ENCODE assay signal across 18 mouse cellular contexts in genomic region chr1:136559284-136559683, GRCm38 (mm10).
DNase-seq lines count a peak whose midpoint lies in the region; ATAC-seq and TF ChIP-seq lines count a peak whose summit lies in the region.
"Had no signal": no experiment of that assay in that cellular context is flagged by ENCODE, and none has a peak within 500 bp of the region (broad histone marks: within the 10 kb centered on the region; RNA-seq: fewer than 3 reads in every experiment).

No protein-coding gene starts in this region.

- H3K27me3 ChIP-seq in kidney, embryonic 14.5 days (ENCODE audit: control insufficient read depth, insufficient read depth, low read length) = no peaks in the 10 kb centered on the region
- H3K27me3 ChIP-seq in lung, embryonic 15.5 days = no peaks in the 10 kb centered on the region
- no peaks in the 10 kb centered on the region for H3K27me3 ChIP-seq in kidney, postnatal 0 days (ENCODE audit: insufficient read depth, low read length)
- no peaks in the 10 kb centered on the region for H3K27me3 ChIP-seq in midbrain, embryonic 11.5 days (ENCODE audit: control insufficient read depth, insufficient read depth, low read length)
- H3K27me3 ChIP-seq: forebrain, embryonic 12.5 days; heart, embryonic 12.5 days had no signal

- no peaks in the 10 kb centered on the region for H3K36me3 ChIP-seq in kidney, embryonic 14.5 days (ENCODE audit: control insufficient read depth, insufficient read depth, low read length)
- no peaks in the 10 kb centered on the region for H3K36me3 ChIP-seq in lung, embryonic 15.5 days
- H3K36me3 ChIP-seq in kidney, postnatal 0 days (ENCODE audit: insufficient read depth, low read length) = no peaks in the 10 kb centered on the region
- H3K36me3 ChIP-seq in midbrain, embryonic 11.5 days (ENCODE audit: control insufficient read depth, insufficient read depth, low read length) = no peaks in the 10 kb centered on the region
- H3K36me3 ChIP-seq: forebrain, embryonic 12.5 days; heart, embryonic 12.5 days; hindbrain, embryonic 10.5 days had no signal

- no peak overlapping the region for H3K4me2 ChIP-seq in kidney, embryonic 14.5 days (replicated peaks; ENCODE audit: low read depth, low read length)
- no peak overlapping the region for H3K4me2 ChIP-seq in lung, embryonic 15.5 days
- no peak overlapping the region; the same call in 1 of the 2 replicates for H3K4me2 ChIP-seq in kidney, postnatal 0 days (ENCODE audit: low read length)
- H3K4me2 ChIP-seq in midbrain, embryonic 11.5 days = no peak overlapping the region
- H3K4me2 ChIP-seq: forebrain, embryonic 12.5 days; heart, embryonic 12.5 days had no signal

- peak overlapping the region; percentile 49; the same call in 1 of the 2 replicates for H3K27ac ChIP-seq in kidney, embryonic 14.5 days (ENCODE audit: low read depth, low read length)
- H3K27ac ChIP-seq in lung, embryonic 15.5 days = 0 out of 2 replicates have a peak overlapping the region, but pooled peaks have one; percentile 32
- H3K27ac ChIP-seq in kidney, postnatal 0 days = peak overlapping the region; percentile 28; the same call in 1 of the 2 replicates
- H3K27ac ChIP-seq in midbrain, embryonic 11.5 days (ENCODE audit: low read depth, low read length) = no peak overlapping the region
- H3K27ac ChIP-seq: forebrain, embryonic 12.5 days; hindbrain, embryonic 10.5 days had no signal

- DNase-seq in kidney, adult 18-20 months = no peak
- DNase-seq in lung, postnatal 14 days = no peak
- DNase-seq in kidney, postnatal 0 days (ENCODE audit: low spot score) = peak; percentile 51
- peak; percentile 43 for DNase-seq in yolk sac, embryonic 10.5 days (ENCODE audit: low spot score)
- DNase-seq in right cerebral cortex, postnatal 36 days (ENCODE audit: low spot score in 2 of 2) = no peak
- no peak for DNase-seq in midbrain, embryonic 11.5 days (ENCODE audit: low spot score, missing footprints)
- DNase-seq: adrenal gland, adult 2 months; adrenal gland, postnatal 25 days; cerebellum, adult 18-20 months; cerebellum, adult 9-11 months; cerebellum, postnatal 36 days; gastrocnemius, postnatal 14 days had no signal

- no peak for TF ChIP-seq CTCF in kidney, postnatal 0 days (IDR thresholded peaks at IDR 0.05; ENCODE audit: low read depth)

- no peaks in the 10 kb centered on the region for H3K9me3 ChIP-seq in kidney, embryonic 14.5 days (ENCODE audit: control insufficient read depth, low read length)
- no peaks in the 10 kb centered on the region for H3K9me3 ChIP-seq in lung, embryonic 15.5 days
- no peaks in the 10 kb centered on the region for H3K9me3 ChIP-seq in kidney, postnatal 0 days (replicated peaks; ENCODE audit: low read length)
- no peaks in the 10 kb centered on the region for H3K9me3 ChIP-seq in midbrain, embryonic 11.5 days (ENCODE audit: control insufficient read depth, low read length)
- H3K9me3 ChIP-seq: forebrain, embryonic 12.5 days; heart, embryonic 12.5 days; hindbrain, embryonic 10.5 days had no signal

- 33% methylated on average over 5 of the region's 5 CpGs for WGBS in kidney, embryonic 14.5 days
- 28% methylated on average over 5 of the region's 5 CpGs for WGBS in lung, embryonic 15.5 days
- WGBS in kidney, postnatal 0 days = 35% methylated on average over 5 of the region's 5 CpGs
- WGBS in midbrain, embryonic 11.5 days = 75% methylated on average over 5 of the region's 5 CpGs

- 0 out of 2 replicates have a peak, but pooled peaks cover 5% of the 10 kb centered on the region for H3K4me1 ChIP-seq in kidney, embryonic 14.5 days (ENCODE audit: control insufficient read depth, insufficient read depth, low read length)
- H3K4me1 ChIP-seq in lung, embryonic 15.5 days = peaks cover 29% of the 10 kb centered on the region
- no peaks in the 10 kb centered on the region; the same call in 1 of the 2 replicates for H3K4me1 ChIP-seq in kidney, postnatal 0 days (replicated peaks; ENCODE audit: insufficient read depth, low read length)
- no peaks in the 10 kb centered on the region for H3K4me1 ChIP-seq in midbrain, embryonic 11.5 days (ENCODE audit: control insufficient read depth, insufficient read depth, low read length)

- H3K4me3 ChIP-seq in kidney, embryonic 14.5 days (ENCODE audit: low read length) = no peak overlapping the region
- no peak overlapping the region for H3K4me3 ChIP-seq in lung, embryonic 15.5 days
- H3K4me3 ChIP-seq in kidney, postnatal 0 days (replicated peaks; ENCODE audit: low read depth, low read length) = no peak overlapping the region
- no peak overlapping the region for H3K4me3 ChIP-seq in midbrain, embryonic 11.5 days (ENCODE audit: low read depth, low read length)
- H3K4me3 ChIP-seq: forebrain, embryonic 12.5 days; heart, embryonic 12.5 days; hindbrain, embryonic 10.5 days had no signal

- no peak for ATAC-seq in kidney, embryonic 14.5 days (ENCODE audit: low FRiP score, low TSS enrichment)
- ATAC-seq in lung, embryonic 15.5 days (ENCODE audit: borderline replicate concordance, extremely low read depth, low FRiP score, low TSS enrichment) = no peak
- peak; percentile 66; the same call in 1 of the 2 replicates for ATAC-seq in kidney, postnatal 0 days (replicated peaks; ENCODE audit: low FRiP score, low read depth)
- ATAC-seq in midbrain, embryonic 11.5 days (ENCODE audit: low FRiP score) = no peak
- ATAC-seq: forebrain, embryonic 16.5 days had no signal

- H3K9ac ChIP-seq in kidney, embryonic 14.5 days (ENCODE audit: low read depth, low read length) = no peak overlapping the region
- no peak overlapping the region for H3K9ac ChIP-seq in lung, embryonic 15.5 days
- H3K9ac ChIP-seq in kidney, postnatal 0 days (ENCODE audit: low read depth, low read length) = no peak overlapping the region
- no peak overlapping the region for H3K9ac ChIP-seq in midbrain, embryonic 11.5 days (ENCODE audit: low read length)
- H3K9ac ChIP-seq: forebrain, embryonic 12.5 days; heart, embryonic 12.5 days had no signal

Comparison
In these comparisons a context has a peak if more than half of its experiments do, and no peak if none do; other contexts are left out.
1. DNase-seq: peak in kidney, postnatal 0 days (single experiment) and yolk sac, embryonic 10.5 days (single experiment); none in kidney, adult 18-20 months (single experiment), lung, postnatal 14 days (single experiment), right cerebral cortex, postnatal 36 days (0 of 2) and midbrain, embryonic 11.5 days (single experiment).